Mouse (Mus musculus) right cerebral cortex, postnatal 36 days (tissue): ENCODE results near the gene Rpl32.
"Not testable (repeated sequence)": the region's sequence is repeated elsewhere in the genome, so short reads cannot be mapped to it uniquely, and the experiment has no call there.

Experiments used
- DNase-seq, 2 experiments: peaks; one replicate each; pipeline ENCODE4 v3.0.0; 2022; ENCODE audit warnings: low spot score in 2 of 2, mixed read lengths in 1 of 2

Rpl32 gene

DNA sequence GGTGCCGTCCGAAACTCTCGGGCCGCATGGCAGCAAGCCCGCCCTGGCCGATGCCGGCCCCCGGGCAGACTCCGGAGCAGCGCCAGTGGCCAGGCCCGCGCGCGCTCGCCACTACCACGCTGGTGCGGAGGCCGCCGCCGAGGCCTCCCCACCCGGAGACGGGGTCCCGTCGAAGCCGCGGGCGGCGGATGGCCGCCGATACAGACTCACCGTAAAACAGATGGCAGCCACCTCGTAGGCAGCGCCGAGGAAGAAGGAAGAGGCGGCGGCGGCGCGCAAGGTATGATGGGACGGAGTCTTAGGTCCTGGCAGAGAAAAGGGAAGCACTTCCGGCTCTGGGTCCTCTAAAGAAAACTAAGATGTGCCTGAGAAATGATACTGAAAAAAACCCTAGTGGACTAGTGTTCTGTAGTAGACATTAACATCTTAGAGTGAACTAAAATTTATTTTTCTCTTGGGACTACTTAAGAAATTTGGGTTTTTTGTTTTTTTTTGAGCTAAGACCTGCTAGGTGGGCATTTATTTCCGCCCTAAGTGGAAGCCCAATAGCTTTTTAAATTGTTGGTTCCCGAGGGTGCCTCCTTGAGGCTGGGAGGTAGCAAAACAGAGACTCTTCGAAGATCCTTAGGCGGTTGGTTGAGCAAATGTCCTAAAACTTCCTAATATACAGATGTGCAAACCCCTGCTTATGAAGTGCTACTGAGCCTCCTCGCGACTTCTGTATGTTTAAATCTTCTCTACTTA is at the start of gene Rpl32:
Gene Rpl32 (minus strand): TSS at position 260 of the 744 bp plus-strand sequence.
- DNase-seq, result peak; percentile 80 to 82

DNA sequence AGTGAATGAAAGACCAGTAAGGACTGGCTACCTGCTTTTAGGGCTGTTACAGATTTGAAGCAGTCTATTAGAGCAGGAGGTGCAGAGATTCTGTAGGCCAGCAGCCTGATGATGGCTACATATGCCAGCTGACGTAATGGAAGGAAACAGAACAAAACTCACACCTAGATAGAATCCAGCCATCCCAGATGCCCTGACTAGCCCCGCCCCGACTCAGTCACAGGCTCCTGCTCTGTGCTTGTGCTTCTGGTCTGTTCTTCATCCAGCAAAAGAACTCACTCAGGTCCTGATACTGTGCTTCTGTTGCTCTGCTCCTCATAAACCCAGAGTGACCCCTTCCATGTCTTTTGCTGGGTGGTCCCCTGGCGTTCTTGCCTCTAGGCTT is 47.8 kb upstream of the Rpl32 start:
- no peak for DNase-seq

DNA sequence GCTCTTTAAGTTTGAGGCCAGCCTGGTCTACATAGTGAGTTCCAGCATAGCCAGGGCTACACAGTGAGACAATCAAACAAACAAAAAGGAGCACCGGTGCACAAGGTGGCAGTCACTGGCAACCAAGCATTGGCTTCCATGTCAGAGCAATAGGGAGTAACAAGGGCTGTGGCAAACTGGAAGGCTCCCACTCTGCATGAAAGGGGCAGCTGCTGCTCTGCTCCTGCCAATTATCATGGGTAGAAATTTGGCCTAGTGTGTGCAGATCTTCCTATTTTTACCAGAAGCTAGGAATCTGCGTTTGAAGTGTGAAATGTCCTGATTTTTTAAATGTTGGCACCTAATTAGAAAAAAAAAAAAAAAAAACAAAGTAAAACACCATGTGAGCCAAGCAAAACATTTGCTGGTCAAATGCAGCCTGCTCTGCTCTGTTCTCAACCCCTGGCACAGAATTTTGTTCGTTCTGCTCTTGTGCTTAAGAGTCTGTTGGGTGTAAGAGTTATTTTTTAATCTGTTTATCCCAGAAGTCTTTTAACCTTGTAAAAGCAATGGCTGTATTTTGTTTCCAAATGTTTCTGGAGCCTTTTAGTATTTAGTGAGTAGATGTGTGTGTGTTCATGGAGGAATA is 47.3 kb upstream of the Rpl32 start:
- DNase-seq, result no peak

DNA sequence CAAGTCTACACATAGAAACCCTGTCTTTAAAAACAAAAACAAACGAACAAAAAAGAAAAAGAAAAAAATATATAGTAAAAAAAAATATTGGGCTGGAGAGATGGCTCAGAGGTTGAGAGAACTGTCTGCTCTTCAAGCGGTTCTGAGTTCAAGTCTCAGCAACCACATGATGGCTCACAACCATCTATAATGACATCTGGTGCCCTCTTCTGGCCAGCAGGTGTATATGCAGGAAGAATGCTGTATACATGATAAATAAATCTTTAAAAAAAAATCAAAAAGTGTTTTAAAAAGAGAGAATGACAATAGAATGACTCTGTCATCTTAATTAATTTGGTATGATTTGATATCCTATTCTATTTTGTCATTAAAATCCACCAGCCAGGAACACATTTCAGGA is 45.9 kb upstream of the Rpl32 start:
- no peak for DNase-seq

DNA sequence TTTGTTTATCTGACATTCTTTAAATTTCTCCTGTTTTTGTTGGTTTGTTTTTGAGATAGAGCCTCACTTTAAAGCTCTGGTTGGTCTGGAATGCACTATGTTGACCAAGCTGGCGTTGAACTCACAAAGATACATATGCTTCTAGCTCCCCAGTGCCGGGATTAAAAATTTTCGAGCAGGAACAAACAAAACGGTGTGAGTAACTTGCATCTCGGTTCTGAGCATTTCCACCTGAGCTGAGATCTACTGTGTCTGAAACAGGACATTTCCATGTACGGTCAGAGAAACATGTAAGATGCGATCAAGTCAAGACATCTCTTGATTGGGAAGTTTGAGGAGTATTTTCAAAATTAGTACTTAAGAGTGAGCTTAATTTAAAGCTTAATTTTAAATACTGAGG is 45.4 kb upstream of the Rpl32 start:
- no peak for DNase-seq

DNA sequence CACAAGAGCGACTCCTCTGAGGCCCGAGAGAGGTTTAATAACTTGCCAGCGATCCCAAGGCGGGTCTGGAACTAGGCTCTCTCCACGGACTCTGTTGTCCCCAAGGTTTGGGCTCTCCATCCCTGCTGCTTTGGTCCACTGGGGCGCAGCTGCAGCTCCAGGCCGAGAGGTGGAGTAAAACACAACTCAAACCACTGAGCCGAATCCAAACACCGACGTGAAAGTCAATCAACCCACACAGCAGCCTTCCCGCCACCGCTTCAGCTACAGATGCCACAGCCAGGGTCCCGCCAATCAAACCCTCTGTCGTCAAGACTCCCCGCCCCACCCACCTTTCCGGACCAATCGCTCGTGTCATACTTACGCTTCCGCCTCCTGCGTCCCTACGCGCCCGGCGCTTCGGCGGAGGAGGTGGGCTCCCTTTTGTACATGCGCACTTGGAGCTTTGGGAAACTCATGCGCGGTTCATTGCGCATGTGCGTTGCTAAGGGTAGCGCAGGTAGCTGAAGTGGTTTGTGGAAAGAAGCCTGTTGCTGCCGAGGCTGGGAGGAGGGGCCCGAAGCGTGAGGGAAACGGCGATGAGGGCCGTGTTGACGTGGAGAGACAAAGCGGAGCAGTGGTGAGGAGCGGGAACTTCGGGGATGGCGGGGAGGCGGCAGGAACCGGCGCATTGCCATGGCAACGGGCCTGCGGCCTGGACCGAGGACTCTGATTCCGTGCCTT is 44.7 kb upstream of the Rpl32 start, which contains the start of the genes Mbd4 and Ift122:
Gene Mbd4 (minus strand): TSS at position 281 of the 723 bp plus-strand sequence.
Gene Ift122 (plus strand): TSS at position 380 of the 723 bp plus-strand sequence.
- DNase-seq, result peak; percentile 98 to 99

DNA sequence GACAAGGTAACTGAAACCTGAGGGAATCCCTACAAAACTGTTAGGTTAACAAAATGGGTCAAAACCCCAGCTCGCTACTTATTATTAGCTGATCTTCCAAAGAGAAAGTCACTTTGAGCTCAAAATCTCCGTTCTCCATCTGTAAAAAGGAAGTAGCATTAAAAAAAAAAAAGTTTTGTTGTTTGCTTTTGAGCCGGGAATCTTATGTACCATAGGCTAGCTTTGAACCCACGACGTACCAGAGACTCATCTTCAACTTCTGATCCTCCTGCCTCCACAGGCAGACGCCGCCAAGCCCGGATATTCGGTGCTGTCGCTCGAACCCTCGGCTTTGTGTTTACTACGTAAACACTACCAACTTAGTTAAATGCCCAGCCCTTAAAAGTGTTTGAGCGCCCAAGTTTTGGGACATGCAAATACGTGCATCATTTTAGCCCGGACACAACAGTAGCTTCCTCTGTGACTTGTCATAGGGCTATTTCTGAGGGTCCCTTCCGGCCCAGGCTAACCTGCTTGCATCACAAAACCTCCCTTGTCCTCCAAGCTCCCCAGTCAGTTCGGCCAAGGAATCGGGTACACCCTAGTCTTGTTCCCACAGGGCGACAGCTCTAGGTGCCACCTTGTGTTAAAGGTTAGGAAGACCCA is 44.0 kb upstream of the Rpl32 start:
- DNase-seq, result no peak

DNA sequence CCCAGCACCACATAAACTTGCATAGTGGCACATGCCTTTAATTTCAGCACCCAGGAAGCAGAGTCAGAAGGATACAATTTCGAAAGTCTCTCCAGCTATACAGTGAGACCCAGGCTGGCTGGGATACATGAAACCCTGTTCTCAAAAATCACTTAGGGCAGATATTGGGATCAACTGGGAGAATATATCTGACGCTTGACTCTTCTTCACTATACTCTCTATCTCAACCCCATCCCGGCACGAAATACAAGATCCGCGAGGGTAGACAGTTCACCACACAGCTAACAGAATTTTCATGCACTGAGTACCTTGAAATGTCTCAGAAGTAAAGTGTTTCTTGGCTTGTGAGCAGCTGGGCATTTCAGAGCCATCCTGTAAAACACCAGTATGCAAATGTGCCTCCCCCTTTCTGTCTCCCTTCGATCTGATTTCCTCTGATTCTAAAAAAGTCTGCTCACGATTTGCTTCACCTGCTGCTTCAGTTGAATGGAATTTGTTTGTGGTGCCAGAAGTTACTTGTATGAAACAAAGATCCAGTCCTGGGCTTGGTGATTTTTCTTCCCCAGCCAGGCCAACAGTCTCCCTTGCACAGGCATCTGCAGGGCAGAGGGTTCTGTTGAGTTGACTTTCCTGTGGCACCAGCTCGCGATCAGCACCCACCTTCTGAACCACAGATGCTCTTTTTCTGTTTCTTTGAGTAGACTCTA is 40.2 kb upstream of the Rpl32 start:
- no peak for DNase-seq

DNA sequence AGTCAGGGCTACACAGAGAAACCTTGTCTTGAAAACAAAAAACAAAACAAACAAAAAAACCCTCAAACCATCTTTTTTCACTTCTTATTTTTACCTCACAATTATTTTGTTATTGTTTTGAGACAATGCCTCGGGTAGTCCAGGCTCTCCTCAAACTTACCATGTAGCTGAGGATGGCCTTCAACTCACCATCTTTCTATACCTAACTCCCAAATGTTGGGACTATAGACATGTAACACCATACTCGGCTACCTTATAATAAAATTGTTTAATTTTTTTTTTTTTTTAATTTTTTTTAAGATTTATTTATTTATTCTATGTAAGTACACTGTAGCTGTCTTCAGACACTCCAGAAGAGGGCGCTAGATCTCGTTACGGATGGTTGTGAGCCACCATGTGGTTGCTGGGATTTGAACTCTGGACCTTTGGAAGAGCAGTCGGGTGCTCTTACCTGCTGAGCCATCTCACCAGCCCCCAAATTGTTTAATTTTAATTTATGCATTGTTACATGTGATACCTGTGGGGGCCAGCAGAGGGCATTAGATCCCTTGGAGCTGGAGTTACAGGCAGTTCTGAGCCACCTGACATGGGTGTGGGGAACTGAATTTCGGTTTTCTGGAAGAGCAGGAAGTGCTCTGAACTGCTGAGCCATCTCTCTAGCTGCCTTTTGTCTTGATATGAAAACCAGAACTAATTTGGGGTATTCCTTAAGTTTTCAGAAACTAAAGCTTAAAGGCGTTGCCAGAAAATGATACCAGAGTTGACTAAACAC is 38.3 kb upstream of the Rpl32 start:
- peak; percentile 40 to 48 for DNase-seq

DNA sequence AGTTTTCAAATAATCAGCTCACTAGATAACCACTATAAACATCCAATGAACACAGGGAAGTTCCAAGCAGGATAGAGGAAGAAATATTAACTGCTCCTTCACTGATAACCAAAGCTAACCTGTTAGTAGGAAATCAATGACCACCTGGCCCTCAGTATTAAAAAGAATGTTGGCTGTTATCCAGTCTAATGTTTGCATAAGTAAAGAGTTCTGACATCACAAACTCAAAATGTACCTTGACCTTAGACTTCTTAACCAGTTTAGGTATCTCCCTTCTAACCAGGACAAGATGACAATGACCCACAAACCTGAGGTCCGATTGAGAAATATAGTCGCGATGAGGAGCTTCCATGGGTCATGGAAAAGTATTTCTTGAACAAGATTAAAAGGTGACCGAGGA is 36.5 kb upstream of the Rpl32 start:
- DNase-seq, result no peak

DNA sequence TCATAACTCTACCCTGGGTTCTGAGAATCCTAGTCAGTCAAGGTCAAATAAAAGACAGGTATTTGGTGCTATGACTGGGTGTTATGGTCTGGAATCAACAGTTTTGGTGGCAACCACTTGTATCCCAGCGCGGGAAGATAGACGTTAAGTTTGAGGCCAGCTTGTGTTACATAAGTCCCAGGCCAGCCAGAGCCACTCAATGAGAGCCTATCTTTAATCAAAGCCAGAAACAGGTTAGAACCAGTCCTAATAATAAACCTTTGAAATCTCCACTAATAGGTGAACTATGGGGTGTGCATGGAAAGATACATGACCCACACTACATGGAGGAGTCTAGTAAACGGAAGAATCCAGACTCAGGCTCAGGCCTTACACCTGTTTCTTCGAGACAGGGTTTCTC is 30.2 kb upstream of the Rpl32 start:
- no peak for DNase-seq

DNA sequence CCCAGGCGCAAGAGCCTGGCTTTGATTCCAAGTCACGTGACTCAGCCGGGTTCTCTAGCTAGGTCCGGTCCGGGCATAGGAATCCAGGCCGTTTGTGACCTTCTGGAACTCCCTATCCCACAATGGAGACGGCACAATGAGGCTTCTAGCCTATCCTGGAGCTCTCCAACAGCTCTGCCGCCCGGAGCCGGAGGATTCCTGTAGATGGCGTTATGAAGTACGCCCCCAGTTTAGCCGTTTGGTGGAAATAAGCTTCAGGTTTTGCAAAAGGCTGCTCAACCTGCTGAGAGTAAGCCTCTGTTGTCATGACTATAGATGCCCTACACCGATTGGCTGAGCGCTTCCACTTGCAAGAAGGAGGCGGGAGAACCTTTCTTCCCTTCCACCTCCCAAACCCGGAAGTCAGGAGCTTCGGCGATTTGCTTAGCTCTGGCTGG is 29.6 kb upstream of the Rpl32 start, which contains the start of gene Efcab12:
Gene Efcab12 (minus strand): TSS at position 252 of the 437 bp plus-strand sequence.
- peak; percentile 65 to 82 for DNase-seq

DNA sequence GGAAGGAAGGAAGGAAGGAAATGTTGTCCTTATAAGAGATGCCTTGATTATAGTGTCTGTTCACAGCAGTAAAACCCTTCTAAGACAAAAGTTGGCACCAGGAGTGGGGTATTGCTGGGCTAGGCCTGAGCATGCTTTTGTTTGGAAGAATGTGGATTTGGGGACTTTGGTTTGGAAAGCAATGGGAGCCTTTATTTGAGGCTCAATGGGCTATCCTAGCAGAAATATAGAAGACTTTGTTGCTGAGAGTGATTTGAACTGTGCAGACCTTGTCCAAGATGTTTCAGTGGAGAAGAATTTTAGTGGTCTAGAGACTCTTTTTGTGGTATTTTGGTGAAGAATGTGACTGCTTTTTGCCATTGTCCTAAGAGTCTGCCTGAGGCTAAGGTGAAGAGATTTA is 25.3 kb upstream of the Rpl32 start:
- no peak for DNase-seq

DNA sequence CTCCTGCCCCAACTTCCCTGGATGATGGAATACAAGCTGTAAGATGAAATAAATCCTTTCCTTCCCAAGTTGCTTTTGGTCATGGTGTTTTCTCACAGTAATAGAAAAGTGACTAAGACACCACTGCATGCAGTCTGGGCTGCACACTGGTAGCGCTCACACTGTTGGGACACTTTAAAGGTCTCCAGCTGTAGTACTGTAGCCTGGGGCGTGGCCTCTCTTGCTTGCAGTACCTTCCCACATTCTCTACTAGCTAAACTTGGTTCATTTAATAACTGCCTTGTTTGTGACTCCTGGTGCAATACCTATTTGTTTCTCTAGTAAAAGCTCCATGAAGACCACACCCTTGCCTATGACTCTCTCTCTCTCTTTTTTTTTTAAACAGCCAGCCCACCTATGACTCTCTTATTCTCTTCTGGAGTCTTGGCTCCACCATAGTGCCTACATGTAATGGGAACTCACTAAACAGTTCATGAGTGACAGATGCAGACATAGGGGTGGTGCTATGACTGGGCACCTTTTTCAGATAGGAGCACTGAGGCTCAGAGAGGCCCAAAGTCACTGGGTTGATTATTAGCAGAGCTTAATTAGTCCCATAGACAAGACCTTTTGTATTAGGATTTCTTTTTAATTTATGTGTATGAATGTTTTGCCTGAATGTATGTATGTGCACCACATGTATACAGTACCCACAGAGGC is 23.8 kb upstream of the Rpl32 start:
- DNase-seq, result no peak

DNA sequence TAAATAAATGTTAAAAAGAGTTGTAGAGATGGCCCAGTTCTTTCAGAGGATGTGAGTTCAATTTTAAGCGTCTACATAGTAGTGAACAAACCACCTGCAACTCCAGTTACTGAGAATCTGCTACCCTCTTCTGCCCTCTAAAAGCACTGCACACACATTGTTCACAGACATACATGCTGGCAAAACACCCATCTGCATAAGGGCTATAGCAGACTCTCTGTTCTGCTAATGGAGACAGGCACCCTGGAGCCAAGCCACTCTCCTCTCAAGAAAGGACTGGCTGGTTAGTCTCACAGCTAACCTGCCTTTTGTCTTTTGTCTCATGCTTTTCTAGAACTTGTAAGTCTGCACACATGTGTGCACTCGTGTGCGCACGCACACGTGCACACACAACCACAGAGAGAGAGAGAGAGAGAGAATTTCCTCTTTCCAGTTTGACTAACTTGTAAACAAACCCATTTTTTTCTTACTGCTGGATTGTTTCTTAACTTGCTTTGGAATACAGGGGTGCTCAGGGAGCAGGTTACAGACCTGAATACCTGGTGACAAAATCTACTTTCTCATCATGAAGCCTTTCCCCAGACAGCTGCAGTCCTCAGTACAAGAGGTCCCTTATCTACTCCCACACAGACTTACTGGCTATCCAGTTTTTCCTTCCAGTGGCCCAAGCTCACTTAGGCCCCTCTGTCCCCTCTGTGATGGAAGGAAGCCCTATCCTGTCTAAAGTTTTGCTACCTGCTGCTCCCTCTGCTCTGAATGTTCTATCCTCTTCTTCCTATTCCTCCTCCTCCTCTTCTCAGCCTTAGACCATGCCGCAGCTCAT is 22.4 kb upstream of the Rpl32 start:
- no peak for DNase-seq

DNA sequence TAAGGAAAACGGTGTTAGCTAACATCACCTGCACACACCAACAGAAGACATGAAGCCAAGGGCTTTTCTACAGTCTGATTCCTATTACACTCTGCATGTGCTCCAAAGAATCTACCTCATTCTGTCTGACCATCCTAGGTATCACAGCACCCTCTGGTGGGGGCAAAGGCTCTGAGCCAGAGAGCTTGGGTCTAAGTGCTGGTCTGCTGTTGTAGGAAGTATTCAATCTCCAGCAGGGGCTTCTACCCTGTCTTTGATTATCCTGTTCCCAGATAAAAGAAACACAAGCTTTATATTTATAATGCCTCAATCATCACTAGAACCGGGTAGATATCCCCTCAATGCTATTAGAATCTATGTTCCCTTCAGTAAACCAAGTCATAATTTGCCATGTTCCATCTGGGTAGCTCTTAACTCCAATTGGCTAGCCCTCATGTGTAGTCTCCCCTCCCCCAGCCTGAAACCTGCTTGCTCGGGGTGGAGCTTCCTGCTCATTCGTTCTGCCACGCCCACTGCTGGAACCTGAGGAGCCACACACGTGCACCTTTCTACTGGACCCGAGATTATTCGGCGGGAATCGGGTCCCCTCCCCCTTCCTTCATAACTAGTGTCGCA is 15.4 kb upstream of the Rpl32 start:
- not testable (repeated sequence) for DNase-seq

DNA sequence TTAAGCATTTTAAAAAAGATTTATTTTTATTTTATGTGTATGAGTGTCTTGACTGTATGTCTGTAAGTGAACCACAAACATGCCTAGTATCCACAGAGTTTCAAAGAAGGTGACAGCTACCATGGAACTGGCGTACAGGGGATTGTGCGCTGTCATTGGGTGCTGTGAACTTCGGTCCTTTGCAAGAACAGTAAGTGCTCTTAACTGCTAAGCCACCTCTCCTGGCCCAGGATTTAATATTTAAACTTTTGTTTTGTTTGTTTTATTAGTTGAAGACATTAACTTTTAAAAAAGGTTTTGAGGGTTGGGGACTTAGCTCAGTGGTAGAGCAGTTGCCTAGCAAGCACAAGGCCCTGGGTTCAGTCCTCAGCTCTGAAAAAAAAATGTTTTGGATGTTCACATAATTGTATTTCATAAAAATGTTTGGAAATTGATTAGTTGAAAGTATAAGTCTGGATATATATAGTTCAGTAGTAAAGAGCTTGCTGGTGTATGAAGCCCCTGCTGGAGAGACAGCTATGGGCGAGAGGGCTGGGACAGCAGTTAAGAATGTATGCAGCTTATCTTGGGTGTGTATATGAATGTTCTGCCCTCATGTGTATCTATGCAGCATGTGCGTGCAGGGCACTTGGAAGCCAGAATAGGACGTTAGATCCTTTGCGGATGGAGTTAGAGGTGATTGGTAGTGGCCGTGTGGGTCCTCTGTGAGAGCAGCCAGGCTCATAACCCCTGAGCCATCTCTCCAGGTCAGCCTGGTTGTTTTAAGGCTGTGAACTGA is 12.9 kb upstream of the Rpl32 start:
- DNase-seq, result no peak

DNA sequence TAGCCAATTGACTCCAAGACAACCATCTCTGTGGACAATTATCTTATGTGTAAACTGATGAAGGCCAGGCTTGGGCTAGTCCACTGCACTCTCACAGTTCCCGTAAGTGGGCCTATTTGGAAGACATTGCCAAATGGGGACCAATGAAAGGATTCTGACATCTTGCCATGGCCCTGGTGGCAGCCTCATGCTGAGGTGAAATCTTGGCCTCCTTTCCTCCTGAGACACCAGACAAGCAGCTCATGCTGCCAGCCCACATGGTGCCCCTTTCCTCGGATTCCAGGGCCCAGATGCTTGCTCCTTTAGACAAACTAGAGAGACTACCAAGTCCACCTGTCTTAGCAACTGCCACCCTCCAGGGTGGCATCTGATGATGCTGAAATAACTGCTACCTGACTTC is 9.6 kb upstream of the Rpl32 start:
- DNase-seq, result no peak
